Mouse (Mus musculus): ENCODE measurements at regions not wholly inside any gene's neighbourhood (a gene's known extent, or its start where the extent isn't known, plus 50 kb on each side); places are given as distances from the start of the nearest gene placed in this dataset.

- TF ChIP-seq CTCF (IDR thresholded peaks at IDR 0.05; ENCODE audit: borderline replicate concordance, extremely low read depth, insufficient read depth, insufficient read length), result no peak
- TF ChIP-seq POLR2A (IDR thresholded peaks at IDR 0.05; ENCODE audit: borderline replicate concordance, extremely low read depth, insufficient read depth, insufficient read length, poor library complexity, severe bottlenecking), result no peak
- DNase-seq (ENCODE audit: low read depth), result no peak
Measured at GRCm38 (mm10) chr11:113076371-113076770, 294.3 kb downstream of the Sox9 start.

DNA sequence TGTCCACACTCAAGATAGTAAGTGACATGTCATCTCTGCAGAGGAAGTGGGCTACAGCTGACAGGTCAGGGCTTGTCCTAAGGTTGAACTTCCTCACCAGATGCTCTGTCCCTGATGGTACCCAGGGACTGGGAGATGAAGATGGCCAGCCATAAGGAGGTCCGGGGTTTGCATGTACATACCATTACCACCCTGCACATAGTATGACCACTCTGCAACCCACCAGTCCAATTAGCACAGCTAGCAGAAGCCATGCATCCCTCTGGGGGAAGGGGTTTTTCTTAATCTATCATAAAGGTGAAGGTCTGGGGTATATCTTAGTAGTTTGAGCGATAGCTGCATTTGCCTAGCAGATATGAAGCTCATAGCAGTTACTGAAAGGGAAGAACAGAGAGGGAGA is 298.3 kb downstream of the Sox9 start:
- TF ChIP-seq CTCF (IDR thresholded peaks at IDR 0.05; ENCODE audit: borderline replicate concordance, extremely low read depth, insufficient read depth, insufficient read length) (no peak), POLR2A (IDR thresholded peaks at IDR 0.05; ENCODE audit: borderline replicate concordance, extremely low read depth, insufficient read depth, insufficient read length, poor library complexity, severe bottlenecking) (no peak)
- no peak for DNase-seq (ENCODE audit: low read depth)

DNA sequence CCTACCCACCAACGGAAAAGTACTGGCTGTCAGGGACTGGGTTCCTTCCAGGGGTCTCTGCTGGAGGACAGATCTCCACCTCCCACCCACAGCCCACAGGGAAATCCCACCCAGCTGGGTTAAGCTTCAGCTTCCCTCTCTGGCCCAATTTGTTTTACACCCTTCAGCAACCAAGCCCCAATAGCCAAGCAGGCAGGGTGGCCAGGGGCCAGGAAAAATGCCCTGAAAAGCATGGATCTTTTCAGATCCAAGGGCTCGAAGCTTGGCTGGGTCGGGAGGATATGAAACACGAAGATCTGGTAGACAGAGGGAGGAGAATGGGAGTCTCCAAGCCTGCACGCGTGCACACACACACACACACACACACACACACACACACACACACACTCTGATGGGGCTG is 302.4 kb downstream of the Sox9 start:
- TF ChIP-seq POLR2A (IDR thresholded peaks at IDR 0.05; ENCODE audit: borderline replicate concordance, extremely low read depth, insufficient read depth, insufficient read length, poor library complexity, severe bottlenecking), result no peak
- no peak for TF ChIP-seq CTCF (IDR thresholded peaks at IDR 0.05; ENCODE audit: borderline replicate concordance, extremely low read depth, insufficient read depth, insufficient read length)
- DNase-seq (ENCODE audit: low read depth), result no peak

GRCm38 (mm10) chr11:113085556-113085955 is 303.5 kb downstream of the Sox9 start:
- TF ChIP-seq CTCF (IDR thresholded peaks at IDR 0.05; ENCODE audit: borderline replicate concordance, extremely low read depth, insufficient read depth, insufficient read length) (no peak), POLR2A (IDR thresholded peaks at IDR 0.05; ENCODE audit: borderline replicate concordance, extremely low read depth, insufficient read depth, insufficient read length, poor library complexity, severe bottlenecking) (no peak)
- DNase-seq (ENCODE audit: low read depth), result no peak

GRCm38 (mm10) chr11:113087084-113087483 is 305.1 kb downstream of the Sox9 start:
- no peak for TF ChIP-seq CTCF (IDR thresholded peaks at IDR 0.05; ENCODE audit: borderline replicate concordance, extremely low read depth, insufficient read depth, insufficient read length)
- peak; percentile 49 for DNase-seq (ENCODE audit: low read depth)

DNA sequence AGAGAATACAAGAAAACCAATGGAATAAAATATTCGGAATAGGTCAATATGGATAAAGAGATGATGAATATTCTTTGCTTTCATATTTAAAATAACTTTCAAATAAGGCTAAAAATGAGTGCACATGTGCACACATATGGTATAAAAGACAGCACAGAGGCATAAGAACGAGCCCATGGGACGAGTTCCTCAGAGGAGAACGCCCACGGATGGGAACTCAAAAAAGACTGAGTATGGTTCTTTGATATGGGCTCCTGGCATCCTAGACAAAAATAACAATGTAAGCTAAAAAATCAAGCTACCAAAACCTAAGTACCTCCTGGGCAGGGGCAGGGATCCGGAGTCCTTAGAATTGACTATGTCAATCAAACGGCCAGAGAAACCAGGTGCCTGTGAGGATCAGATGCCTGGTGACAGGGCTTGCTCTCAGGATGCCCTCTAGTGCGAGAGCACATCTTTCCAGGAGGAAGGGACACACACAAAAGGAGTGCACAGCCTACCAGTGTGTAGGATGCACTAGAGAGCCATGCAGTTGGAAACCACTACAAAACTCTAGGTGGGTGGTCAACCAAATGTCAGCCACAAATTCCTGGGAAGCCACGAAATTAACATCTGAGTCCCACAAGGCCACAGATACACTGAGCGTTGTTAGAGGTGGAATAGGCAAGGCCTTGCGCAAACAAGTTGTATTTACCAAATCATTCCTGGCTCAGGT is 307.8 kb downstream of the Sox9 start:
- no peak for DNase-seq (ENCODE audit: low read depth)
- TF ChIP-seq CTCF (IDR thresholded peaks at IDR 0.05; ENCODE audit: borderline replicate concordance, extremely low read depth, insufficient read depth, insufficient read length) (no peak), POLR2A (IDR thresholded peaks at IDR 0.05; ENCODE audit: borderline replicate concordance, extremely low read depth, insufficient read depth, insufficient read length, poor library complexity, severe bottlenecking) (no peak)

- TF ChIP-seq POLR2A (IDR thresholded peaks at IDR 0.05; ENCODE audit: borderline replicate concordance, extremely low read depth, insufficient read depth, insufficient read length, poor library complexity, severe bottlenecking) (no peak), CTCF (IDR thresholded peaks at IDR 0.05; ENCODE audit: borderline replicate concordance, extremely low read depth, insufficient read depth, insufficient read length) (no peak)
- DNase-seq (ENCODE audit: low read depth), result no peak
Measured at GRCm38 (mm10) chr11:113091901-113092568, 310.0 kb downstream of the Sox9 start.

GRCm38 (mm10) chr11:113093895-113094445 is 311.9 kb downstream of the Sox9 start:
- no peak for DNase-seq (ENCODE audit: low read depth)
- TF ChIP-seq CTCF (IDR thresholded peaks at IDR 0.05; ENCODE audit: borderline replicate concordance, extremely low read depth, insufficient read depth, insufficient read length) (no peak), POLR2A (IDR thresholded peaks at IDR 0.05; ENCODE audit: borderline replicate concordance, extremely low read depth, insufficient read depth, insufficient read length, poor library complexity, severe bottlenecking) (no peak)

- no peak for DNase-seq (ENCODE audit: low read depth)
- no peak for TF ChIP-seq CTCF (IDR thresholded peaks at IDR 0.05; ENCODE audit: borderline replicate concordance, extremely low read depth, insufficient read depth, insufficient read length)
- no peak for TF ChIP-seq POLR2A (IDR thresholded peaks at IDR 0.05; ENCODE audit: borderline replicate concordance, extremely low read depth, insufficient read depth, insufficient read length, poor library complexity, severe bottlenecking)
Measured at GRCm38 (mm10) chr11:113095625-113096024, 313.6 kb downstream of the Sox9 start.

GRCm38 (mm10) chr11:113096209-113096608 is 314.2 kb downstream of the Sox9 start:
- no peak for TF ChIP-seq POLR2A (IDR thresholded peaks at IDR 0.05; ENCODE audit: borderline replicate concordance, extremely low read depth, insufficient read depth, insufficient read length, poor library complexity, severe bottlenecking)
- TF ChIP-seq CTCF (IDR thresholded peaks at IDR 0.05; ENCODE audit: borderline replicate concordance, extremely low read depth, insufficient read depth, insufficient read length), result no peak
- peak; percentile 49 for DNase-seq (ENCODE audit: low read depth)

DNA sequence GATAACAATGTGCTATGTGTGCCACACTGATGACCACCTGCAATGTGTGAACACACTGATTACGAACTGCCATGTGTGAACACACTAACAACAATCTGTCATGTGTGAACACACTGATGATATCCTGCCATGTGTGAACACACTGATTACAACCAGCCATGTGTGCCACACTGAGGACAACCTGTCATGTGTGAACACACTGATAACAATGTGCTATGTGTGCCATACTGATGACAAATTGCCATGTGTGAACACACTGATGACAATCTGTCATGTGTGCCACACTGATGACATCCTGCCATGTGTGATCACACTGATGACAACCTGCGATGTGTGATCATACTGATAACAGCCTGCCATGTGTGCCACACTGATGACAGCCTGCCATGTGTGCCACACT is 316.3 kb downstream of the Sox9 start:
- peak; percentile 57 for DNase-seq (ENCODE audit: low read depth)
- TF ChIP-seq POLR2A (IDR thresholded peaks at IDR 0.05; ENCODE audit: borderline replicate concordance, extremely low read depth, insufficient read depth, insufficient read length, poor library complexity, severe bottlenecking) (no peak), CTCF (IDR thresholded peaks at IDR 0.05; ENCODE audit: borderline replicate concordance, extremely low read depth, insufficient read depth, insufficient read length) (no peak)

DNA sequence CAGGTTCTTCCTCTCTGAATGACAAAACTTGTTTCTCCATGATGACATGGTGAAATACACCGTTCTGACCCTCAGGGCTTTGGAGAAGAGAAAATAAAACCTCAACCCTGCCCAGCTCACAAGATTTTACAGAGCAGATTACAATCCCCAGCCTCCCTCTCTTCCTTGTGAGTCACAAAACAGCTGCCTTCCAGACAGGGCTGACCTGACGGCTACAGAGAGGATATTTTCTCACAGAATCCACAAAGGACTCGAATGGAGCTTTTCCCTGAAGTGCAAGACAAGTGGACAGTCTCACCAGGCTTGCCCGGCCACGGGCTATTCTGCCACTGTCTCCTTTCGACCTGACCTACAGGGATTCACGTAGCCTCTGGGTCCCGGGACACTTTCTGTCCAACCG is 318.8 kb downstream of the Sox9 start:
- no peak for TF ChIP-seq CTCF (IDR thresholded peaks at IDR 0.05; ENCODE audit: borderline replicate concordance, extremely low read depth, insufficient read depth, insufficient read length)
- TF ChIP-seq POLR2A (IDR thresholded peaks at IDR 0.05; ENCODE audit: borderline replicate concordance, extremely low read depth, insufficient read depth, insufficient read length, poor library complexity, severe bottlenecking), result no peak

More for the DNA sequence above, 318.8 kb downstream of the Sox9 start:
- no peak for DNase-seq (ENCODE audit: low read depth)

Measured in brain, embryonic 14.5 days (tissue).